Mouse (Mus musculus) neural tube, embryonic 11.5 days (tissue): Measurements from ENCODE around the gene Tmem265. TPM values are rescaled to one million over a fixed set of nuclear protein-coding genes. Genes with fewer than 3 reads are reported as not detected.

Source experiments
- ATAC-seq: fragments of 200-750 bp; cut with Nextera tagmentation; 2 replicates; pipeline ENCODE4 v1.8.0; 2017; ENCODE audit warnings: moderate number of reproducible peaks, mild to moderate bottlenecking, moderate TSS enrichment, moderate library complexity; ENCODE audit not compliant: insufficient read depth, low FRiP score, low TSS enrichment
- DNase-seq: peaks from one replicate; pipeline ENCODE4 v3.0.0-alpha.2; 2015; ENCODE audit warnings: low spot score
- H3K27ac ChIP-seq: fragments of 300-500 bp; sonication (generic); 2 replicates; pipeline ENCODE4 v1.5.1; 2014; ENCODE audit warnings: low read depth, mild to moderate bottlenecking, low read length
- H3K27me3 ChIP-seq: fragments of 300-500 bp; sonication (generic); 2 replicates; pipeline ENCODE4 v1.6.1; 2014; ENCODE audit warnings: mild to moderate bottlenecking, low read length, mixed read lengths; ENCODE audit not compliant: control insufficient read depth, insufficient read depth
- H3K36me3 ChIP-seq: fragments of 300-500 bp; sonication (generic); 2 replicates; pipeline ENCODE4 v1.6.1; 2014; ENCODE audit warnings: mild to moderate bottlenecking, low read length, moderate library complexity, mixed read lengths; ENCODE audit not compliant: control insufficient read depth, insufficient read depth
- H3K4me1 ChIP-seq: fragments of 300-500 bp; sonication (generic); 2 replicates; pipeline ENCODE4 v1.6.1; 2014; ENCODE audit warnings: low read length, mixed read lengths; ENCODE audit not compliant: control insufficient read depth, insufficient read depth
- H3K4me2 ChIP-seq: fragments of 300-500 bp; sonication (generic); 2 replicates; pipeline ENCODE4 v1.6.1; 2014; ENCODE audit warnings: low read depth, mild to moderate bottlenecking, moderate library complexity
- H3K4me3 ChIP-seq: fragments of 300-500 bp; sonication (generic); 2 replicates; pipeline ENCODE4 v1.5.1; 2014; ENCODE audit warnings: low read depth, low read length
- H3K9ac ChIP-seq: fragments of 300-500 bp; sonication (generic); 2 replicates; pipeline ENCODE4 v1.6.1; 2014; ENCODE audit warnings: mild to moderate bottlenecking, low read length
- H3K9me3 ChIP-seq: fragments of 300-500 bp; sonication (generic); 2 replicates; pipeline ENCODE4 v1.6.1; 2016; ENCODE audit warnings: low read length; ENCODE audit not compliant: control insufficient read depth
- WGBS: fragments of 180-500 bp; shearing (Covaris S2); extraction: QIAGEN DNeasy Blood & Tissue Kit; methylation state at CpG from one replicate; pipeline ENCODE4 v1.1.7; 2014; 5-methylcytosine and 5-hydroxymethylcytosine counted together
- polyA plus RNA-seq: library from polyadenylated mRNA; unstranded; fragments of >200 nt; fragmentation: Nextera tagmentation; extraction: Ambion mirVana; gene quantifications from 2 replicates; pipeline ENCODE4 v1.2.1, GENCODE M21; 2014

The Tmem265 gene
- polyA plus RNA-seq, 1 experiment from 2014 or later: 9.2 TPM

- no peak for DNase-seq
- Histone ChIP-seq H3K4me2 (no peak overlapping the region), H3K4me1 (no peaks in the 10 kb centered on the region), H3K9me3 (no peaks in the 10 kb centered on the region), H3K27me3 (no peaks in the 10 kb centered on the region), H3K4me3 (no peak overlapping the region), H3K27ac (no peak overlapping the region), H3K36me3 (peaks cover 54% of the 10 kb centered on the region), H3K9ac (no peak overlapping the region)
- ATAC-seq: no peak
- 96% methylated on average over 17 of the region's 17 CpGs for WGBS
Measured at GRCm38 (mm10) chr7:127596747-127597146, 35.6 kb downstream of the Tmem265 start.

GRCm38 (mm10) chr7:127600612-127601011 is 39.4 kb downstream of the Tmem265 start:
- Histone ChIP-seq H3K27ac (no peak overlapping the region), H3K9ac (no peak overlapping the region), H3K4me1 (no peaks in the 10 kb centered on the region), H3K9me3 (no peaks in the 10 kb centered on the region), H3K4me2 (no peak overlapping the region), H3K4me3 (no peak overlapping the region), H3K27me3 (no peaks in the 10 kb centered on the region), H3K36me3 (peaks cover 33% of the 10 kb centered on the region)
- DNase-seq (no peak), ATAC-seq (no peak)
- WGBS: 98% methylated on average over 7 of the region's 7 CpGs

GRCm38 (mm10) chr7:127601735-127602134 is 40.5 kb downstream of the Tmem265 start:
- Histone ChIP-seq H3K4me3 (no peak overlapping the region), H3K27me3 (no peaks in the 10 kb centered on the region), H3K4me2 (no peak overlapping the region), H3K36me3 (peaks cover 26% of the 10 kb centered on the region), H3K4me1 (no peaks in the 10 kb centered on the region), H3K27ac (no peak overlapping the region), H3K9me3 (no peaks in the 10 kb centered on the region), H3K9ac (no peak overlapping the region)
- ATAC-seq: no peak
- no peak for DNase-seq
- 83% methylated on average over 4 of the region's 4 CpGs for WGBS

GRCm38 (mm10) chr7:127602903-127603302 is 41.7 kb downstream of the Tmem265 start:
- H3K9me3 ChIP-seq: no peaks in the 10 kb centered on the region
- H3K4me1 ChIP-seq: no peaks in the 10 kb centered on the region
- DNase-seq (no peak), ATAC-seq (no peak)
- H3K9ac ChIP-seq: no peak overlapping the region
- peaks cover 20% of the 10 kb centered on the region for H3K36me3 ChIP-seq
- no peak overlapping the region for H3K4me2 ChIP-seq
- no peak overlapping the region for H3K4me3 ChIP-seq
- H3K27ac ChIP-seq: no peak overlapping the region
- H3K27me3 ChIP-seq: no peaks in the 10 kb centered on the region
- WGBS: 97% methylated on average over 2 of the region's 2 CpGs

GRCm38 (mm10) chr7:127604256-127604655 is 43.1 kb downstream of the Tmem265 start:
- no peaks in the 10 kb centered on the region for H3K27me3 ChIP-seq
- H3K4me2 ChIP-seq: no peak overlapping the region
- no peaks in the 10 kb centered on the region for H3K9me3 ChIP-seq
- no peak overlapping the region for H3K9ac ChIP-seq
- no peak overlapping the region for H3K4me3 ChIP-seq
- WGBS: 90% methylated on average over 10 of the region's 10 CpGs
- peaks cover 13% of the 10 kb centered on the region for H3K36me3 ChIP-seq
- no peaks in the 10 kb centered on the region for H3K4me1 ChIP-seq
- no peak overlapping the region for H3K27ac ChIP-seq
- DNase-seq: no peak
- ATAC-seq: no peak

GRCm38 (mm10) chr7:127607150-127607549 is 46.0 kb downstream of the Tmem265 start:
- no peaks in the 10 kb centered on the region for H3K27me3 ChIP-seq
- no peak overlapping the region for H3K27ac ChIP-seq
- DNase-seq (no peak), ATAC-seq (no peak)
- WGBS: 90% methylated on average over 6 of the region's 6 CpGs
- H3K36me3 ChIP-seq: peaks cover 31% of the 10 kb centered on the region
- no peaks in the 10 kb centered on the region for H3K9me3 ChIP-seq
- no peak overlapping the region for H3K4me3 ChIP-seq
- H3K4me2 ChIP-seq: no peak overlapping the region
- no peak overlapping the region for H3K9ac ChIP-seq
- no peaks in the 10 kb centered on the region for H3K4me1 ChIP-seq

GRCm38 (mm10) chr7:127611011-127611410 is 49.8 kb downstream of the Tmem265 start:
- ATAC-seq: no peak
- peaks cover 28% of the 10 kb centered on the region for H3K36me3 ChIP-seq

GRCm38 (mm10) chr7:127611561-127611960 is 50.4 kb downstream of the Tmem265 start:
- Histone ChIP-seq H3K4me2 (no peak overlapping the region), H3K27me3 (no peaks in the 10 kb centered on the region), H3K27ac (no peak overlapping the region), H3K4me1 (peaks cover 2% of the 10 kb centered on the region; the same call in 1 of the 2 replicates), H3K9me3 (no peaks in the 10 kb centered on the region), H3K36me3 (peaks cover 28% of the 10 kb centered on the region), H3K4me3 (no peak overlapping the region), H3K9ac (no peak overlapping the region)
- 97% methylated on average over 26 of the region's 26 CpGs for WGBS
- no peak for DNase-seq
- ATAC-seq: no peak

More at GRCm38 (mm10) chr7:127611011-127611410, 49.8 kb downstream of the Tmem265 start:
- no peaks in the 10 kb centered on the region; the same call in 1 of the 2 replicates for H3K4me1 ChIP-seq
- H3K27ac ChIP-seq: no peak overlapping the region
- whole genome bisulfite sequencing: 96% methylated on average over 29 of the region's 29 CpGs
- no peak overlapping the region for H3K9ac ChIP-seq
- H3K4me2 ChIP-seq: no peak overlapping the region
- no peaks in the 10 kb centered on the region for H3K9me3 ChIP-seq
- H3K27me3 ChIP-seq: no peaks in the 10 kb centered on the region
- H3K4me3 ChIP-seq: no peak overlapping the region
- no peak for DNase-seq

GRCm38 (mm10) chr7:127613501-127613900 is 52.3 kb downstream of the Tmem265 start:
- Histone ChIP-seq H3K4me3 (peak overlapping the region; percentile 85; the same call in 1 of the 2 replicates), H3K9ac (no peak overlapping the region), H3K27me3 (no peaks in the 10 kb centered on the region), H3K4me1 (peaks cover 2% of the 10 kb centered on the region; the same call in 1 of the 2 replicates), H3K9me3 (no peaks in the 10 kb centered on the region), H3K36me3 (peaks cover 28% of the 10 kb centered on the region), H3K27ac (no peak overlapping the region), H3K4me2 (peak overlapping the region; percentile 71; the same call in 1 of the 2 replicates)
- 87% methylated on average over 8 of the region's 8 CpGs for WGBS
- DNase-seq (no peak), ATAC-seq (no peak)
